Mouse (Mus musculus) layer of hippocampus, adult 9-10 months (tissue): ENCODE measurements at regions not wholly inside any gene's neighbourhood (a gene's known extent, or its start where the extent isn't known, plus 50 kb on each side); places are given as distances from the start of the nearest gene placed in this dataset.

Experiments
- DNase-seq: peaks from one replicate; pipeline ENCODE4 v3.0.0; 2022; ENCODE audit warnings: low spot score

GRCm38 (mm10) chr6:107375274-107375673 is 154.3 kb upstream of the Lrrn1 start:
- DNase-seq = no peak

DNA sequence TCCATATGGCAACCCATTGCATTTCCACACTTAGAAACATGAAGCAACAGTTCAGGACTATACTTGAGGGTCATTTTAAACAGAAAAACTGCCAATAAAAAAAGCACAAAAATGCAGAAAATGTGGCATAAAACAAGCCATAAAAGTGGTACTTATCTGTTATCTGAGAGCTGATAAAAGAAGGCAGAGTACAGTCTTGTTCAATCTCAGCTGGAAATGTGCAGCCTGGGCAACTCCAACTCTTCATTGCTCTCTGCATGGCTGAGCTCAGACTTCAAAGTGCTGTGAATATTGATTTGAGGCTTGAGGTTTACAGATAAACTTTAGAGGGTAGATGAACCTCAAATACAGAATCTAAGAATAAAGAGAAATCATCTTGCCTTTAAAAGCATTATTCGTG is 151.1 kb upstream of the Lrrn1 start:
- DNase-seq = no peak

DNA sequence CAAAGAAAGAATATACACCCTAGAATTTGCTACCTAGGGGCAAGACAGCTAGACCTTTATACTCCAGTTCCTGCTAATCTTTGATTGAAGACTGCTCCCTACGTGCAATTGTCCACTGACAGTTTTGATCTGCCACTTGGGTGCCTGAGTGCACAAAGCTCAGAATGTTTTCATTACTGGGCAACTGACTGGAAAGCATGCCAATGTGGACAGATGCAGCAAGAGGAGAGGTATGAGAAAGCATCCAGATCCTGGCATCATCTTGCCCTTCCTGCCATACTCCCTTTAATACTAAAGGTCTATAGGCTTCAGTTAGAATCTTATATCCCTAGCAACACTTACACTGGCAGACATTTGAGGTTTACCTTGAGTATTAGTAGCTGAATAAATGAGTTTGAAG is 148.9 kb upstream of the Lrrn1 start:
- DNase-seq = no peak

- no peak for DNase-seq
These were observed 143.4 kb upstream of the Lrrn1 start for GRCm38 (mm10) chr6:107386094-107386678.

DNA sequence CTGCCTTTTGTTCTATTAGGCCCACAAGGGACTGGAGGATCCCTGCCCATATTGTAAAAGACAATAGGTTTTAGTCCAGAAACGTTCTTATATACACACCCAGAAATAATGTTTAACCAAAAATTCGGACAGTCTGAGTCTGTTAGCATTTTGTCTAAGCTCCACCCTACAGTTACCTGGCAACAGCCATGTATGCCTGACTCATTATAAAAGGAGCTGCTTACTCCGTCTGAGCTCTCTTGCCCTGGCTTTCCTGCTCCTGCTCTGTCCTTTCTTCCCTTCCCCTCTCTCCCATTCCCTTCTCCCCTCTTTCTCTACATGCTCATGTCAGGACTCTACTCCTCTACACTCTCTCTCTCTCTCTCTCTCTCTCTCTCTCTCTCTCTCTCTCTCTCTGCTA is 139.7 kb upstream of the Lrrn1 start:
- DNase-seq = no peak

GRCm38 (mm10) chr6:107394611-107395010 is 135.0 kb upstream of the Lrrn1 start:
- no peak for DNase-seq

DNA sequence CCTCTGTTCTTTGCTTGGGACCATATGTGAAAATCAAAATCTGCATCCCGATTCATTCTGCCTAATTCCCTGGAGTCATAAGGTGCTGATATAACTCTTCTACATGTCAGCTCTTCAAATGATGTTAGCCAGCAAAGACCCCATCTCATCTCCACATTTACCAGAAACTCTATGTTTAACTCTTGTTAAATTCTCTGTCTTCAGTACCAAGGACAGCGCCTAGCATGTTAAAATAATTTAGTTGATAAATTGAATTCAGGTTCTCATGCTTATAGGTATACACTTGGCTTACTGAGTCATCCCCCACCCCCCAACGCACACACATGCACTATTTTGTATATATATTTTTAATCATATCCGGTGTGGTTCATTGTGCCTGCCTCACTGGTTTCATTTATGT is 113.8 kb upstream of the Lrrn1 start:
- DNase-seq = no peak

- DNase-seq = no peak
These were observed 107.5 kb upstream of the Lrrn1 start for GRCm38 (mm10) chr6:107422091-107422490.

GRCm38 (mm10) chr6:107426529-107426928 is 103.0 kb upstream of the Lrrn1 start:
- DNase-seq = no peak

- no peak for DNase-seq
These were observed 98.5 kb upstream of the Lrrn1 start for GRCm38 (mm10) chr6:107431033-107431432.

- DNase-seq = no peak
These were observed 87.5 kb upstream of the Lrrn1 start for GRCm38 (mm10) chr6:107442058-107442457.

DNA sequence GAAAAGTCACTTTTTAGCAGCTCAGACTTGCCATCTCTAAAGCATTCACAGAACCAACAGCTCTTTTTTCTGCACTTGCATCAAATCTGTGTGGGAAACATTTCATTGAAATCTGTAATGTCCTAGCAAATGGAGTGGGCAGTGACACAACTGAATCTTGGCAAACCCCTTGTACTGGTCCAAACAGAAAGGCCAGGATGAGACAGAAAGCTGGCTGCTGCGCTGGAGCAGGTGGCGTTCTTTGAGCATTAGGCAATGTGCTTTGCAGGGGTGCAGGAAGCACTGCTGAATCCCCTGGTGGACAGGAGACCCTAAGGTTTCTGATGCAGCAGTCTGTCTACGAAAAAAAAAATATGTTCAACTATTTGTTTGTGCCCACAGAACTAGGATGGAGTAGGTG is 85.2 kb upstream of the Lrrn1 start:
- DNase-seq = no peak

GRCm38 (mm10) chr6:107459220-107459619 is 70.3 kb upstream of the Lrrn1 start:
- DNase-seq = no peak

GRCm38 (mm10) chr6:107462440-107462839 is 67.1 kb upstream of the Lrrn1 start:
- no peak for DNase-seq

- no peak for DNase-seq
These were observed 56.2 kb upstream of the Lrrn1 start for GRCm38 (mm10) chr6:107473395-107473794.

- DNase-seq = no peak
These were observed 55.4 kb upstream of the Lrrn1 start for GRCm38 (mm10) chr6:107474125-107474524.
